Mouse (Mus musculus): ENCODE measurements around the gene Hlx.

Hlx gene

GRCm38 (mm10) chr1:184733300-184734066 lies 1.1 kb upstream of the Hlx start:
- no peak for DNase-seq (ENCODE audit: low read depth, low spot score)

- DNase-seq (ENCODE audit: low read depth, low spot score), result no peak
Observed at GRCm38 (mm10) chr1:184731644-184732545, 524 bp downstream of the Hlx start.

- DNase-seq (ENCODE audit: low read depth, low spot score), result no peak
Observed at GRCm38 (mm10) chr1:184731091-184731640, 1.3 kb downstream of the Hlx start.

- DNase-seq (ENCODE audit: low read depth, low spot score), result no peak
Observed at GRCm38 (mm10) chr1:184730453-184731013, 1.9 kb downstream of the Hlx start.

- DNase-seq (ENCODE audit: low read depth, low spot score), result no peak
Observed at GRCm38 (mm10) chr1:184729357-184730140, 2.9 kb downstream of the Hlx start.

GRCm38 (mm10) chr1:184728561-184729115 lies 3.8 kb downstream of the Hlx start:
- DNase-seq (ENCODE audit: low read depth, low spot score), result no peak

GRCm38 (mm10) chr1:184727401-184728265 lies 4.8 kb downstream of the Hlx start:
- DNase-seq (ENCODE audit: low read depth, low spot score), result peak; percentile 42

GRCm38 (mm10) chr1:184726576-184727300 lies 5.7 kb downstream of the Hlx start:
- DNase-seq (ENCODE audit: low read depth, low spot score), result no peak

- DNase-seq (ENCODE audit: low read depth, low spot score), result no peak
Observed at GRCm38 (mm10) chr1:184725318-184725790, 7.1 kb downstream of the Hlx start.

GRCm38 (mm10) chr1:184724551-184725317 lies 7.7 kb downstream of the Hlx start:
- no peak for DNase-seq (ENCODE audit: low read depth, low spot score)

GRCm38 (mm10) chr1:184723899-184724298 lies 8.5 kb downstream of the Hlx start:
- no peak for DNase-seq (ENCODE audit: low read depth, low spot score)

GRCm38 (mm10) chr1:184721121-184721520 lies 11.3 kb downstream of the Hlx start:
- DNase-seq (ENCODE audit: low read depth, low spot score), result no peak

- DNase-seq (ENCODE audit: low read depth, low spot score), result no peak
Observed at GRCm38 (mm10) chr1:184720162-184721025, 12.0 kb downstream of the Hlx start.

- DNase-seq (ENCODE audit: low read depth, low spot score), result no peak
Observed at GRCm38 (mm10) chr1:184718261-184719120, 13.9 kb downstream of the Hlx start.

GRCm38 (mm10) chr1:184717691-184718200 lies 14.7 kb downstream of the Hlx start:
- no peak for DNase-seq (ENCODE audit: low read depth, low spot score)

GRCm38 (mm10) chr1:184717016-184717568 lies 15.3 kb downstream of the Hlx start:
- DNase-seq (ENCODE audit: low read depth, low spot score), result no peak
